Mouse (Mus musculus): Measurements from ENCODE around the gene Tmem175.

- TF ChIP-seq CTCF (IDR thresholded peaks at IDR 0.05; ENCODE audit: insufficient read depth, low read depth, low read length) (no peak), POLR2A (IDR thresholded peaks at IDR 0.05; ENCODE audit: insufficient read depth, low read depth, low read length) (no peak)
Measured at GRCm38 (mm10) chr5:108689091-108689490, 59.5 kb downstream of the Tmem175 start.
